Mouse (Mus musculus): ENCODE data around the gene Ddi2.

- no peak for TF ChIP-seq CTCF (conservative IDR thresholded peaks at IDR 0.05; ENCODE audit: insufficient read depth, insufficient read length, low read depth, low read length)
- no peak for TF ChIP-seq POLR2A (IDR thresholded peaks at IDR 0.05; ENCODE audit: low read depth, low read length)
Observed at GRCm38 (mm10) chr4:141658846-141659484, 64.3 kb downstream of the Ddi2 start.

All from kidney, adult 2 months (tissue).